ENCODE assay signal across 21 mouse cellular contexts in the genomic region with DNA sequence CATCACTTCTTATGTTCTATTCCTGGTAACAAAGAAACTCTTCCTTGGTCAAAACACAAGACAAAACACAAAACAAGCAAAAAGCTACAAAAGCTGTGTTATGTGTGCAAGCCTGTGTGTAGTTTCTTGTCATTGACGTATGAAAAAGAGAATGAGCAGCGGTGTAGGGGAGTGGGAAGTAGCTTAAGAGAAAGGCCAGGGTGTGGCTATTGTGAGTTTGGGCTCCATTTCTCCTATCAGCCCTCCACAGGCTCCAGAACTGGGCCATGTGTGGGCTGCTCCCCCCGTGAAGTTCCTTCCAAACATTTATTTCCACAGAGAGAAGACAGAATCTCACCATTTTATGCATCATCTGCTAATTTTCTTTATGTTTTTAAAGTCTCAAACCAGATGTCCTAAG.
A peak's percentile ranks its signal among the peaks of the same experiment; 100 is the strongest.
DNase-seq lines count a peak whose midpoint lies in the region; ATAC-seq and TF ChIP-seq lines count a peak whose summit lies in the region.
"Had no signal": no experiment of that assay in that cellular context is flagged by ENCODE, and none has a peak within 500 bp of the region (broad histone marks: within the 10 kb centered on the region; RNA-seq: fewer than 3 reads in every experiment).

No protein-coding gene starts in this region.

- TF ChIP-seq CTCF in gastrocnemius, adult 2 months (IDR thresholded peaks at IDR 0.05), result no peak

- peaks cover 47% of the 10 kb centered on the region for H3K4me1 ChIP-seq in midbrain, embryonic 10.5 days
- H3K4me1 ChIP-seq in midbrain, embryonic 14.5 days (ENCODE audit: control insufficient read depth, insufficient read depth, low read length), result peaks cover 13% of the 10 kb centered on the region
- peaks cover 71% of the 10 kb centered on the region for H3K4me1 ChIP-seq in liver, embryonic 13.5 days (replicated peaks)

- no peak overlapping the region for H3K4me2 ChIP-seq in midbrain, embryonic 14.5 days (ENCODE audit: low read length)
- peak overlapping the region; percentile 38 for H3K4me2 ChIP-seq in liver, embryonic 13.5 days
- H3K4me2 ChIP-seq: heart, embryonic 13.5 days; midbrain, embryonic 12.5 days; neural tube, embryonic 13.5 days had no signal

- no peak for ATAC-seq in midbrain, embryonic 14.5 days (ENCODE audit: low FRiP score, low TSS enrichment)
- peak; percentile 79 for ATAC-seq in liver, embryonic 13.5 days (ENCODE audit: low read depth)
- ATAC-seq in megakaryocyte-erythroid progenitor cell, adult 5-6 weeks (replicated peaks; ENCODE audit: low FRiP score, low TSS enrichment, poor library complexity, severe bottlenecking), result peak; percentile 68
- ATAC-seq: forebrain, postnatal 0 days had no signal

- peak overlapping the region; percentile 88 for H3K27ac ChIP-seq in gastrocnemius, adult 2 months
- peak overlapping the region; percentile 18; the same call in 1 of the 2 replicates for H3K27ac ChIP-seq in midbrain, embryonic 10.5 days (replicated peaks)
- H3K27ac ChIP-seq in midbrain, embryonic 14.5 days (replicated peaks; ENCODE audit: low read depth, low read length), result no peak overlapping the region
- H3K27ac ChIP-seq in liver, embryonic 13.5 days, result peak overlapping the region; percentile 58
- H3K27ac ChIP-seq: heart, embryonic 13.5 days; midbrain, embryonic 12.5 days; neural tube, embryonic 13.5 days had no signal

- peaks cover 36% of the 10 kb centered on the region for H3K27me3 ChIP-seq in midbrain, embryonic 10.5 days (ENCODE audit: low read depth, poor library complexity, severe bottlenecking)
- H3K27me3 ChIP-seq in midbrain, embryonic 14.5 days (ENCODE audit: control insufficient read depth, insufficient read depth, low read length), result no peaks in the 10 kb centered on the region
- no peaks in the 10 kb centered on the region for H3K27me3 ChIP-seq in liver, embryonic 13.5 days
- H3K27me3 ChIP-seq: heart, embryonic 13.5 days; neural tube, embryonic 13.5 days had no signal

- H3K9me3 ChIP-seq in midbrain, embryonic 10.5 days (replicated peaks), result no peaks in the 10 kb centered on the region
- H3K9me3 ChIP-seq in midbrain, embryonic 14.5 days (ENCODE audit: control insufficient read depth, low read length), result no peaks in the 10 kb centered on the region
- H3K9me3 ChIP-seq in liver, embryonic 13.5 days (replicated peaks), result no peaks in the 10 kb centered on the region
- H3K9me3 ChIP-seq: heart, embryonic 13.5 days; midbrain, embryonic 12.5 days; neural tube, embryonic 13.5 days had no signal

- H3K9ac ChIP-seq in midbrain, embryonic 14.5 days (replicated peaks; ENCODE audit: low read length), result no peak overlapping the region
- H3K9ac ChIP-seq in liver, embryonic 13.5 days, result 0 out of 2 replicates have a peak overlapping the region, but pooled peaks have one; percentile 18
- H3K9ac ChIP-seq: forebrain, postnatal 0 days; heart, embryonic 13.5 days; midbrain, embryonic 12.5 days; neural tube, embryonic 13.5 days had no signal

- 91% methylated on average over 3 of the region's 3 CpGs for WGBS in midbrain, embryonic 10.5 days
- 88% methylated on average over 3 of the region's 3 CpGs for WGBS in midbrain, embryonic 14.5 days
- WGBS in liver, embryonic 13.5 days (ENCODE audit: insufficient replicate concordance), result 32% methylated on average over 3 of the region's 3 CpGs

- no peak overlapping the region for H3K4me3 ChIP-seq in gastrocnemius, adult 2 months
- H3K4me3 ChIP-seq in midbrain, embryonic 10.5 days, result no peak overlapping the region
- H3K4me3 ChIP-seq in midbrain, embryonic 14.5 days (replicated peaks; ENCODE audit: low read depth, low read length), result no peak overlapping the region
- no peak overlapping the region for H3K4me3 ChIP-seq in liver, embryonic 13.5 days (replicated peaks)
- H3K4me3 ChIP-seq: heart, embryonic 13.5 days; midbrain, embryonic 12.5 days; neural tube, embryonic 13.5 days had no signal

- DNase-seq in gastrocnemius, adult 2 months, result no peak
- no peak for DNase-seq in gastrocnemius, postnatal 4 days (ENCODE audit: low spot score in 2 of 2)
- no peak for DNase-seq in midbrain, embryonic 10.5 days (ENCODE audit: low spot score)
- DNase-seq in midbrain, embryonic 14.5 days, result no peak
- DNase-seq in liver, embryonic 13.5 days, result peak; percentile 43
- no peak for DNase-seq in heart, postnatal 14 days
- no peak for DNase-seq in heart, postnatal 10 days
- DNase-seq: cerebellum, postnatal 10 days; forebrain, postnatal 0 days; heart, adult 11 months; heart, postnatal 4 days; kidney, adult 9 months; kidney, postnatal 36 days; layer of hippocampus, adult 9-11 months; lung, postnatal 10 days; right cerebral cortex, adult 18-20 months; thymus, postnatal 14 days had no signal

- intact Hi-C loops in gastrocnemius, adult 2 months (cut with DNase I), result loop anchor here (10.0 kb wide), 1 partner anchor 49 kb away; no protein-coding TSS in a partner anchor
- intact Hi-C loops in heart, postnatal 14 days (cut with DNase I), result no loop called here
- intact Hi-C loops in heart, postnatal 10 days (cut with DNase I), result no loop called here

- H3K36me3 ChIP-seq in midbrain, embryonic 10.5 days, result peaks cover 28% of the 10 kb centered on the region
- H3K36me3 ChIP-seq in midbrain, embryonic 14.5 days (ENCODE audit: control insufficient read depth, insufficient read depth, low read length), result no peaks in the 10 kb centered on the region
- peaks cover 56% of the 10 kb centered on the region for H3K36me3 ChIP-seq in liver, embryonic 13.5 days
- H3K36me3 ChIP-seq: heart, embryonic 13.5 days; neural tube, embryonic 13.5 days had no signal
